Mouse (Mus musculus): ENCODE data around the gene Rin1.

DNA sequence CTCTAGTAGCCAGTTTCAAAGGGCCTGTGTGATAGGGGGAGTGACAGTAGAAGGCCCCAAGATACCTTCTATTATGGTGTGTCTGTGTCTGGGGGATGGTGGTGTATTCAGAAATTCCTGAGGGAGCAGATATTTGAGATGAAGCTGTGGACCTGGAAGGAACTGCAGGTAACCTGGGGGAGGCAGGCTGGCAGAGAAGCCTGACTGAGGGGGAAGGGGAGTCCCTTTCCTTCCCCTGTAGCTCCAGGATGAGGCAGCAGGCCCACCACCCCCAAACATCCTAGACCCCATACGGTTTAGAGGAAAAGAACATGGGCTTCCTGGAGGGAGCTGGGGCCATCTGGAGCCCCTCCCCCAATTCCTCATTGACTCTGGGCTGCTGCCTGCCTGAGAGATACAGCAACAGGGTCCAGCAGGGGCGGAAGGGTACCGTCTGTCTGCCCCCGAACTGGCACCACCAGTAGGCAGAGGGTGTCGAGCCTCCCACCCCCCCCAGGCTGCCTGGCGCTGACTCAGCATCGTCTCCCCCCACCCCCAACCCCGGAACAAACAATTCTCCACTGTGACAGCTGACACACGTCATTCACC lies 45.7 kb downstream of the Rin1 start:
- TF ChIP-seq GATA1 (IDR thresholded peaks at IDR 0.05; ENCODE audit: low read length) (no peak), TAL1 (IDR thresholded peaks at IDR 0.05; ENCODE audit: low read length) (no peak)
